Mouse (Mus musculus): Measurements from ENCODE around the gene Tfec. TPM values are rescaled to one million over a fixed set of nuclear protein-coding genes. Genes with fewer than 3 reads are reported as not detected.

Tfec gene
- 0.53 and 0.59 TPM in 2 replicates for polyA plus RNA-seq (2012; rRNA removed; ENCODE audit: low replicate concordance)

DNA sequence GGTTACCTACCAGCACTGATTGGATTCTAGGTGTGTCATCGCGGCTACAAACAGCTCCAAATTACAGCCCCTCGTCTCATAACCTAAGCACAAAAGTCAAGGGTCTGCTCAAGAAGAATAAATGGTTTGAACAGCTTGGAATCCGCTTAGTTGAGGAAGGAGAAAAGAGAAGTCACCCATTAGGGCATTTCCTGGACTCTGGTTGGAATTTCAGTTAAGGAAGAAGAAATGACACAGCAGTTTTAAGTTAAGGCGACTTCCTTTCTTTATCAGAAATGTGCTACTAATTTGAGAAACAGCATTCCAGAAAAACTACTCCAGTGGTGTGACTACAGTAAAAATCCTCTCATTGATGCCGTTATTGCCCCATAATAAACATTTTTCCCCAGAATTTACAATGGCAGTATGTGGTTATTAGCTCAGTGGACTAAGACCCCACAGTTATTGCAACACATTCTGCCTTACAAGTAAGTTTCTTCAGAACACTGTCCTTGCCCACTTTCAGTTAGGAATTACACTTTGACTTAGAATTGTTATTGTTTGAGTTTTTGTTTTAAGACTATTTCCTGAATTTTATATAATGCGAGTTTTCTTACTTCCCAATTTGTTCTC is at the start of gene Tfec:
Gene Tfec, minus strand, starts transcription at position 191 of the 612 bp plus-strand sequence.

Other genes with a start within 250 kb of the Tfec start
- 10.9 and 139 TPM in 2 replicates for gene Tes, start 166.7 kb upstream of the Tfec start, polyA plus RNA-seq (2012; rRNA removed; ENCODE audit: low replicate concordance)

Measured in subcutaneous adipose tissue, adult 2 months (tissue).